Mouse (Mus musculus) bone marrow, adult 2 months (tissue): Measurements from ENCODE around the gene Phf23.

Experiments
- CTCF ChIP-seq: fragments of 200-500 bp; IDR thresholded peaks from 2 replicates; pipeline ENCODE4 v1.5.1; 2011; ENCODE audit warnings: low read length, control low read depth; ENCODE audit not compliant: control insufficient read depth, insufficient read depth
- POLR2A ChIP-seq: fragments of 200-500 bp; IDR thresholded peaks from 2 replicates; pipeline ENCODE4 v1.6.1; 2011; ENCODE audit warnings: low read depth, mild to moderate bottlenecking, control low read depth, low read length, borderline replicate concordance; ENCODE audit not compliant: control insufficient read depth

GRCm38 (mm10) chr11:70024151-70024514, 28.6 kb downstream of the Phf23 start:
- TF ChIP-seq POLR2A: no peak
- no peak for TF ChIP-seq CTCF
